Mouse (Mus musculus): Measurements from ENCODE around the gene Gtf3c1. TPM values are rescaled to one million over a fixed set of nuclear protein-coding genes. Genes with fewer than 3 reads are reported as not detected.
A peak's percentile ranks its signal among the peaks of the same experiment; 100 is the strongest.

Gtf3c1 gene
- polyA plus RNA-seq (2015; fragmentation: Nextera tagmentation; extraction: Ambion mirVana), result 29.5 and 30.5 TPM in 2 replicates

GRCm38 (mm10) chr7:125707593-125708022, at the start of gene Gtf3c1, which contains the start of gene D430042O09Rik:
Gene Gtf3c1, minus strand, starts transcription at chr7:125707780.
Gene D430042O09Rik, plus strand, starts transcription at chr7:125707888.
- WGBS, result 0% methylated on average over 44 of the region's 45 CpGs
- peaks cover 11% of the 10 kb centered on the region for H3K36me3 ChIP-seq (ENCODE audit: control insufficient read depth, insufficient read depth, low read length)
- H3K9me3 ChIP-seq (ENCODE audit: control insufficient read depth, low read length), result no peaks in the 10 kb centered on the region
- H3K4me1 ChIP-seq (replicated peaks; ENCODE audit: control insufficient read depth, insufficient read depth, low read length), result peaks cover 23% of the 10 kb centered on the region
- peak within 1 kb of the TSS; percentile 90 for H3K4me3 ChIP-seq (ENCODE audit: low read length)
- peak within 1 kb of the TSS; percentile 93 for H3K9ac ChIP-seq (ENCODE audit: low read length)
- H3K27me3 ChIP-seq (ENCODE audit: control insufficient read depth, insufficient read depth, low read depth, low read length), result no peaks in the 10 kb centered on the region
- peak; percentile 99 for ATAC-seq (ENCODE audit: low read depth)
- H3K4me2 ChIP-seq (ENCODE audit: low read depth, low read length), result peak within 1 kb of the TSS; percentile 84
- peak within 1 kb of the TSS; percentile 93 for H3K27ac ChIP-seq (ENCODE audit: low read length)

- peak; percentile 51; the same call in 1 of the 2 replicates for ATAC-seq (ENCODE audit: low read depth)
- WGBS, result 23% methylated on average over 6 of the region's 6 CpGs
- H3K27ac ChIP-seq (ENCODE audit: low read length), result no peak overlapping the region
Observed at GRCm38 (mm10) chr7:125756806-125757205, 49.2 kb upstream of the Gtf3c1 start.

GRCm38 (mm10) chr7:125753326-125753715, 45.7 kb upstream of the Gtf3c1 start:
- no peak overlapping the region for H3K4me3 ChIP-seq (ENCODE audit: low read length)
- H3K27me3 ChIP-seq (ENCODE audit: control insufficient read depth, insufficient read depth, low read depth, low read length), result no peaks in the 10 kb centered on the region
- no peak for ATAC-seq (ENCODE audit: low read depth)
- no peak overlapping the region for H3K27ac ChIP-seq (ENCODE audit: low read length)
- H3K9me3 ChIP-seq (ENCODE audit: control insufficient read depth, low read length), result no peaks in the 10 kb centered on the region
- H3K9ac ChIP-seq (ENCODE audit: low read length), result no peak overlapping the region
- H3K36me3 ChIP-seq (ENCODE audit: control insufficient read depth, insufficient read depth, low read length), result no peaks in the 10 kb centered on the region; the same call in 1 of the 2 replicates
- H3K4me1 ChIP-seq (replicated peaks; ENCODE audit: control insufficient read depth, insufficient read depth, low read length), result no peaks in the 10 kb centered on the region
- 84% methylated on average over 3 of the region's 3 CpGs for WGBS
- no peak overlapping the region for H3K4me2 ChIP-seq (ENCODE audit: low read depth, low read length)

More at GRCm38 (mm10) chr7:125756806-125757205, 49.2 kb upstream of the Gtf3c1 start:
- H3K36me3 ChIP-seq (ENCODE audit: control insufficient read depth, insufficient read depth, low read length), result peaks cover 2% of the 10 kb centered on the region; the same call in 1 of the 2 replicates
- H3K4me2 ChIP-seq (ENCODE audit: low read depth, low read length), result no peak overlapping the region
- H3K4me1 ChIP-seq (replicated peaks; ENCODE audit: control insufficient read depth, insufficient read depth, low read length), result no peaks in the 10 kb centered on the region
- no peaks in the 10 kb centered on the region for H3K9me3 ChIP-seq (ENCODE audit: control insufficient read depth, low read length)
- no peaks in the 10 kb centered on the region for H3K27me3 ChIP-seq (ENCODE audit: control insufficient read depth, insufficient read depth, low read depth, low read length)
- no peak overlapping the region for H3K9ac ChIP-seq (ENCODE audit: low read length)
- H3K4me3 ChIP-seq (ENCODE audit: low read length), result no peak overlapping the region

GRCm38 (mm10) chr7:125752699-125753325, 45.2 kb upstream of the Gtf3c1 start:
- Histone ChIP-seq H3K36me3 (ENCODE audit: control insufficient read depth, insufficient read depth, low read length) (no peaks in the 10 kb centered on the region; the same call in 1 of the 2 replicates), H3K27me3 (ENCODE audit: control insufficient read depth, insufficient read depth, low read depth, low read length) (no peaks in the 10 kb centered on the region), H3K4me3 (ENCODE audit: low read length) (no peak overlapping the region), H3K9me3 (ENCODE audit: control insufficient read depth, low read length) (no peaks in the 10 kb centered on the region), H3K4me1 (replicated peaks; ENCODE audit: control insufficient read depth, insufficient read depth, low read length) (no peaks in the 10 kb centered on the region), H3K27ac (ENCODE audit: low read length) (no peak overlapping the region), H3K4me2 (ENCODE audit: low read depth, low read length) (no peak overlapping the region), H3K9ac (ENCODE audit: low read length) (no peak overlapping the region)
- peak; percentile 41; the same call in 1 of the 2 replicates for ATAC-seq (ENCODE audit: low read depth)
- WGBS, result 72% methylated on average over 7 of the region's 7 CpGs

- H3K36me3 ChIP-seq (ENCODE audit: control insufficient read depth, insufficient read depth, low read length), result no peaks in the 10 kb centered on the region
- ATAC-seq (ENCODE audit: low read depth), result no peak
- H3K27ac ChIP-seq (ENCODE audit: low read length), result no peak overlapping the region
- H3K4me2 ChIP-seq (ENCODE audit: low read depth, low read length), result no peak overlapping the region
- no peak overlapping the region for H3K9ac ChIP-seq (ENCODE audit: low read length)
- no peaks in the 10 kb centered on the region for H3K9me3 ChIP-seq (ENCODE audit: control insufficient read depth, low read length)
- H3K27me3 ChIP-seq (ENCODE audit: control insufficient read depth, insufficient read depth, low read depth, low read length), result no peaks in the 10 kb centered on the region
- H3K4me3 ChIP-seq (ENCODE audit: low read length), result no peak overlapping the region
- no peaks in the 10 kb centered on the region for H3K4me1 ChIP-seq (replicated peaks; ENCODE audit: control insufficient read depth, insufficient read depth, low read length)
- 53% methylated on average over 3 of the region's 3 CpGs for WGBS
Observed at GRCm38 (mm10) chr7:125748186-125748585, 40.6 kb upstream of the Gtf3c1 start.

GRCm38 (mm10) chr7:125747316-125747690, 39.7 kb upstream of the Gtf3c1 start:
- WGBS, result 66% methylated on average over 7 of the region's 7 CpGs
- no peaks in the 10 kb centered on the region for H3K36me3 ChIP-seq (ENCODE audit: control insufficient read depth, insufficient read depth, low read length)
- no peak overlapping the region for H3K4me2 ChIP-seq (ENCODE audit: low read depth, low read length)
- H3K27me3 ChIP-seq (ENCODE audit: control insufficient read depth, insufficient read depth, low read depth, low read length), result no peaks in the 10 kb centered on the region
- no peaks in the 10 kb centered on the region for H3K9me3 ChIP-seq (ENCODE audit: control insufficient read depth, low read length)
- H3K9ac ChIP-seq (ENCODE audit: low read length), result no peak overlapping the region
- ATAC-seq (ENCODE audit: low read depth), result no peak
- no peaks in the 10 kb centered on the region for H3K4me1 ChIP-seq (replicated peaks; ENCODE audit: control insufficient read depth, insufficient read depth, low read length)
- H3K27ac ChIP-seq (ENCODE audit: low read length), result no peak overlapping the region
- H3K4me3 ChIP-seq (ENCODE audit: low read length), result no peak overlapping the region

- no peak overlapping the region for H3K9ac ChIP-seq (ENCODE audit: low read length)
- ATAC-seq (ENCODE audit: low read depth), result no peak
- H3K27ac ChIP-seq (ENCODE audit: low read length), result no peak overlapping the region
- no peaks in the 10 kb centered on the region for H3K27me3 ChIP-seq (ENCODE audit: control insufficient read depth, insufficient read depth, low read depth, low read length)
- no peak overlapping the region for H3K4me3 ChIP-seq (ENCODE audit: low read length)
- no peaks in the 10 kb centered on the region for H3K4me1 ChIP-seq (replicated peaks; ENCODE audit: control insufficient read depth, insufficient read depth, low read length)
- 80% methylated on average over 2 of the region's 2 CpGs for WGBS
- H3K36me3 ChIP-seq (ENCODE audit: control insufficient read depth, insufficient read depth, low read length), result no peaks in the 10 kb centered on the region
- no peaks in the 10 kb centered on the region for H3K9me3 ChIP-seq (ENCODE audit: control insufficient read depth, low read length)
- H3K4me2 ChIP-seq (ENCODE audit: low read depth, low read length), result no peak overlapping the region
Observed at GRCm38 (mm10) chr7:125746621-125747315, 39.2 kb upstream of the Gtf3c1 start.

- WGBS, result 63% methylated on average over 1 of the region's 1 CpGs
Observed at GRCm38 (mm10) chr7:125744774-125745173, 37.2 kb upstream of the Gtf3c1 start.

GRCm38 (mm10) chr7:125741271-125741703, 33.7 kb upstream of the Gtf3c1 start:
- 26% methylated on average over 1 of the region's 1 CpGs for WGBS
- H3K27ac ChIP-seq (ENCODE audit: low read length), result 0 out of 2 replicates have a peak overlapping the region, but pooled peaks have one; percentile 10
- peak; percentile 86 for ATAC-seq (ENCODE audit: low read depth)
- H3K4me1 ChIP-seq (replicated peaks; ENCODE audit: control insufficient read depth, insufficient read depth, low read length), result peaks cover 3% of the 10 kb centered on the region; the same call in 1 of the 2 replicates
- no peaks in the 10 kb centered on the region for H3K27me3 ChIP-seq (ENCODE audit: control insufficient read depth, insufficient read depth, low read depth, low read length)
- no peak overlapping the region for H3K4me3 ChIP-seq (ENCODE audit: low read length)
- no peak overlapping the region for H3K4me2 ChIP-seq (ENCODE audit: low read depth, low read length)
- no peak overlapping the region for H3K9ac ChIP-seq (ENCODE audit: low read length)
- no peaks in the 10 kb centered on the region for H3K9me3 ChIP-seq (ENCODE audit: control insufficient read depth, low read length)
- H3K36me3 ChIP-seq (ENCODE audit: control insufficient read depth, insufficient read depth, low read length), result no peaks in the 10 kb centered on the region

More at GRCm38 (mm10) chr7:125744774-125745173, 37.2 kb upstream of the Gtf3c1 start:
- no peaks in the 10 kb centered on the region for H3K9me3 ChIP-seq (ENCODE audit: control insufficient read depth, low read length)
- H3K4me3 ChIP-seq (ENCODE audit: low read length), result no peak overlapping the region
- no peak for ATAC-seq (ENCODE audit: low read depth)
- H3K27ac ChIP-seq (ENCODE audit: low read length), result no peak overlapping the region
- H3K4me1 ChIP-seq (replicated peaks; ENCODE audit: control insufficient read depth, insufficient read depth, low read length), result peaks cover 3% of the 10 kb centered on the region; the same call in 1 of the 2 replicates
- H3K9ac ChIP-seq (ENCODE audit: low read length), result no peak overlapping the region
- no peak overlapping the region for H3K4me2 ChIP-seq (ENCODE audit: low read depth, low read length)
- H3K36me3 ChIP-seq (ENCODE audit: control insufficient read depth, insufficient read depth, low read length), result no peaks in the 10 kb centered on the region
- H3K27me3 ChIP-seq (ENCODE audit: control insufficient read depth, insufficient read depth, low read depth, low read length), result no peaks in the 10 kb centered on the region
